Mouse (Mus musculus) cerebellum, postnatal 4 days (tissue): ENCODE measurements at regions not wholly inside any gene's neighbourhood (a gene's known extent, or its start where the extent isn't known, plus 50 kb on each side); places are given as distances from the start of the nearest gene placed in this dataset.
A peak's percentile ranks its signal among the peaks of the same experiment; 100 is the strongest.

Experiments used
- DNase-seq, 2 experiments: peaks; one replicate each; pipeline ENCODE4 v3.0.0; 2022; ENCODE audit warnings: low spot score in 2 of 2, mixed read lengths in 1 of 2

DNA sequence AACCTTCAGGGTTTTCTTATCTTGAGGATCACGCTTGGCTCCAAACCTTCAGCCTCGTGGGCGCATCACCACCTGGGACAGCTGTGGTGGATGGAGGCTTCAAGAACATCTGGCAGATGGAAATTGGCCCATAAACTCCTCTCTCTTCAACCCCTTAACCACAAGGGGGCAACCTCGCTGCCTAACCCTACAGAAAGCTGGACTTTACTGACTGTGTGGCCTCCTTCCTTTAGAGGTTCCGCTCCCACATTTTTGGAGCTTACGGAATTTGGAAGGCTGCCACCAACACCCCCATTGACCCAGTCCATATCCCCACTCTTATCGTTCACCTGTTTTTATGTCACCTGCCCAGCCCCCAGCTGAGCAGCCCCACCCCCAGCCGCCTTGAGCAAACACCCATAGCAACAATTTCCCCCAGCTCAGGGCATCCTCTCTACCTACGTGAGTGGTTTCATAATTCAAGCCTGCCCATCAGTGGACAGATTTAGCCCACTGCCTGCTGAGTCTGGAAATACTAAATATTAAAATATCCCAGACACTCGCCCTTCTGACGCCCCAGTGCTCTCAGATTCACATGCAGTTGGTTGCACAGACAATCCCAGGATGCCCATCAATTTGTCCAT is 167.0 kb upstream of the Slc22a22 start:
- DNase-seq = no peak

DNA sequence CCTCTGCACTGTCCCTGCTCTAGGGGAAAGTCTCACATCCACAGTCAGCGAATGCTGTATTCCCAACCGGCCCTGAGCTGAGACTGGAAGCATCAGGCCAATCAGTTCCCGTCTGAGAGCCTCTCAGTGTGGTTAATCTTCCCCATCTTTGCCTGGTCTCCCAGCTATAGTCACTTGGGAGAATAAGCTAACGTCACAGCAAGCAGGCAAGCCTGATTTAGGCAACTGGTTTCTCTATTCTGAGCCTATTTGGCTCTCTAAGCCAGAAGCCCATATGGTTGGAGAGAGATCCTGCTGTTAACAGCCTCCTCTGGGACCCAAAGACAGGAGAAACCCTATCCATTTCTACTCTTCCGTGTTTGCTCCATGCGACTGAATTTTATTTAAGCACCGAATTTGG is 161.7 kb upstream of the Slc22a22 start:
- DNase-seq = no peak

DNA sequence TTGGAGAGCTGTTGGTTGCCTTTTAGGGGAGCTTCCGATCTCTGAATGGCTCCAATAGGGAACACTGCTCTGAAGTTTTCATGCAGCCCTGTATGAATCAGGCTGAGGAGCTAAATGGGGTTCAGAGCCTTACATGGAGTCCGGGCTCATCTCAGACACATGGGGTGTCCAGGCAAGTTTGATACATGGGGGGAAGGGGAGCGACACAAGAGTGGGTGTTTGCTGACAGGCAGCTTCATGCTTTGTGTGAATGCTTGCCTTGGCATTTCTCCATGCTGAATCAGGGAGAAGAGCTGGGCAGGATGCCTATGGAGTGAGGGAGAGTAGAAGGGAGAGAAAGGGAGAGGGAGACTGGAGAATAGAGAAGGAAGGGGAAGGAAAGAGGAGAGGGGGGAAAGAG is 155.6 kb upstream of the Slc22a22 start:
- peak in 1 of 2 experiments; percentile 20 for DNase-seq

DNA sequence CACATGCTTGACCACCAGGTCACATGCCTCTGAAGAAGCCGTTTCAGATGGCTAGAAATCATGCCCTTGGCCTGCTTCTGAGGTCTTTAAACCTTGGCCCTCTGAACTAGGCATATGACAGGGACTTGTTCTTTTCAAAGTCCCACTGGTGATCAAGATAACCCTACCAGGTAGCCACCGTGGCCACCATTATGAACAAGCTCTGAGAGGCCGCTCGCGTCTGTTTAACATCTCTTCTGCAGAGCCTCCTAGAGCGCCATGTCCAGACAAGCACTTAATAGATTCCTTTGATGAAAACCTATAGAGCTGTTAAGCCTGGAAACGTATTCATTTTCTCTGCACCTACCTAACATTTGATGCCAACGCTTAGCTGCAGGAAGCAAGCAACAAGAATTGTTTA is 155.1 kb upstream of the Slc22a22 start:
- DNase-seq = no peak

DNA sequence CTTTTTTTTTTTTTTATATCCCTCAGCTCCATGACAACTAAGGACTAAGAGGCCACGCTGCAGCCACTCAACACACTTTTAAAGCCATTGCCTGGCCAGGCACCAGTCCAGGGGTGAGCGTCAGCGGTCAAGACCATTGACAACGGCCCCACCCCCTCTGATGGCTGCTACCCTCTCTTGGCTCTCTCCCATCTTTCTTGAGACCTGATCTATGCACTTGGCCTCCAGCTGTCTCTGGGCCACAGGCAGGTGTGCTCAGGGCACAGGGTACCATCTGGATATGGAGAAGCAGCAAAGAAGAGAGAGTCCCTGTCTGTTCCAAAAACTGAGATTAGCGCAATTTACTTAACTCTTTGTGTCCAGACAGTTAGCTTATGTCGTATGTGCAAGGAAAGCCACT is 141.0 kb upstream of the Slc22a22 start:
- peak in 1 of 2 experiments; percentile 26 for DNase-seq

DNA sequence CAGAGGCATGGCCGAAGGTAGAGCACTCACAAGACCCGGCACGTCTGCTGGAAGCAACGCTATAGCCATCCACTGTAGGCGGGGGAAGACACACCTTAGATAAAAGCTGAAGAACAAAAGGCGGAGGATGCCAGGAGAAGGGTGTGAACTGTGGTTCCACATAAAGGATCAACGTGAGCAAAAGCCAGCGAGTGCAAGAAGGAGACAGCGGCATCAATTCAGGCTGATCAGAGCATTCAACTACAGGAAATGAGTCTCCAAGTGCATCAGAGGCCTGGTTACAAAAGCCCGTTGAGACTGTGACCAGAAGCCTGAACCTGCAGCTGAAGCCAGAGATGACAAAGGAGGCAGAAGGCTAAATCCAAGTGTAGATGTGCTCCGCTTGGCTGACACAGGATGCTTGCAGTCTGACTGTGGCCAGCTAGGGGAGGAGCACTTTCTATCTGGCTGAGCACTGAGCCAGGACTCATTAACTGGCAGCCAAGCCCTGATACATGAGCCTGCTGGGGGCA is 139.5 kb upstream of the Slc22a22 start:
- DNase-seq = peak in 1 of 2 experiments; percentile 39

DNA sequence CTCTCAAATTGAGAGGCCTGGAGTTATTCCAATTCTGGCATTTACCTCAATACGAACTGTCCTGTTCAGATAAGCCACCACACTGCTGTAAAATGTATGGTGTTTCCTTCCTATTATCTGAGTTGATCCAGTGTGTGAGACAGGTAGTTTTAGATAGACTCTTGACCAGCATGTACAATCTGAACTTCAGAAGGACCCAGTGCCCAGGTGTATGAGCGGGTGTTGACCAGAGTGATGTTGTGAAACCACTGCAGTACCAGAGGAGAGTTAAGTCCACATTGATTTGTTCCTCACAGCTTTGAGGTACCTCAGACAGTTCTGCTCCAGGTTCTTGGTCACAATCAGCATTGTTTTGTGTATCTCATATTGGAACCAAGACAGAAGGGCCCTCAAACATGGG is 132.6 kb upstream of the Slc22a22 start:
- no peak for DNase-seq

DNA sequence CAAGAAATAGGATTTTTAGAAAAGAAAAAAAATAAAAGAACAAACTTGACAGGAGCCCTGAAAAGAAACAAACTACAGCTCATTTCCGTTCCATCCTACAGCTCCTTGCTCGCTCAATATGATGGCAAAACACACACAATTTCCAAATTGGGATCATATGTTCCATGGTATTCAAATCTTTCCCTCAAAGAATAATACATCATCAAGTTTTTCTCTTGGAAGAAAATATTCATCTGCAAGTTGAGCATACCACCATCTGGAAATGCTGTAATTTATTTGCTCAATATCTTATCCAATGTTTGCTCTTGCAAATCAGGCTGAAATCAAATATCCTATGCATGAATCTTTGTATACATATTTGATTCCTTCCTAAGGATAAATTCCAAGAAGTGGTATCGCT is 131.1 kb upstream of the Slc22a22 start:
- no peak for DNase-seq

DNA sequence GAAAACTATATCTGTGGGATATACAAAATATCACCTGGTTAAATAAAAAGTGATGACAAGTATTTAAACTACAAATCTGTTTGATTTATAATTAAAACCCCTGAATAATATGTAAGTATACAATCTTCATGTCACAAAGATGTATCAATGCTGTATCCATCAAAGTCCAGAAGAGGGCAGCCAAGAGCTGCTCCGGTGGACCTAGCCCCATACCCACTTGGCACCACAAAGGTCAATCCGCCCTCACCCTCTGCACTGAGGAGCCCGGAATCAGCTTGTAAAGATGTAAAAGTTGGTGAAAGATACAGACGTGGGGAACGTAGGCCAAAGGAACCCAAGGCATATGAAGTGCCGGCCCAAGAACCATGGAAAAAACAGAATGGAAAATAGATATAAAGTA is 123.1 kb upstream of the Slc22a22 start:
- DNase-seq = peak in 1 of 2 experiments; percentile 71

DNA sequence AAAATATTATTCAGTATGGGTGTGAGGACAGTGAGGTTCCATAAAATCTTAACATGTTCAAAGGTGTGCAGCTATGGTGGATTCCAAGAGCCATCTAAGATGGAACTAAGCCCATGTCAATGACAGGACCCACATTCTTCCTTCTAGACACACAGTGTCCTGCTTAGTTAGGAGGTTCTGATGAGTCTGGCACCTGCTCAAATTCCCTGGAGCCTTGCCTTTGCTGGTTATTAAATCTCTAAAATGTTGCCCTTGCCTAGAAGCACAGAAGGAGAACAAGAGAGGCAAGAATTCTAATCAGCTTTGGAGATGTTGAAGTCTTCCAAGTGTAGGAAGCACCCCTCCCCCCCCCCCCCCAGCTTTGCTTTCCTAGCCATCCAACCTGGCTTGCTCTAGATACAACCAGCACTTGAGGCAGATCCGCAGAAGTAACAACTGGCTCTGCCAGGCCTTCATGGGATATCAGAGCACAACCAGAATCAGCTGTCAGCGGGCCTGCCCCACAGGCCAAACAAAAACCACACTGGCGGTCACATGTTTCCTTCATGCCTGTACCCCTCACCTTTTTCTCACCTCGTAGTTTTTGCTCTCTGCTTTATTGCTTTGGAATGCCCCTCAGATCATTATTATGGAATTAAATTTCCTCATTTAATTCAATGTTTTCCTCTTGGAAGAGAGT is 116.0 kb upstream of the Slc22a22 start:
- no peak for DNase-seq

DNA sequence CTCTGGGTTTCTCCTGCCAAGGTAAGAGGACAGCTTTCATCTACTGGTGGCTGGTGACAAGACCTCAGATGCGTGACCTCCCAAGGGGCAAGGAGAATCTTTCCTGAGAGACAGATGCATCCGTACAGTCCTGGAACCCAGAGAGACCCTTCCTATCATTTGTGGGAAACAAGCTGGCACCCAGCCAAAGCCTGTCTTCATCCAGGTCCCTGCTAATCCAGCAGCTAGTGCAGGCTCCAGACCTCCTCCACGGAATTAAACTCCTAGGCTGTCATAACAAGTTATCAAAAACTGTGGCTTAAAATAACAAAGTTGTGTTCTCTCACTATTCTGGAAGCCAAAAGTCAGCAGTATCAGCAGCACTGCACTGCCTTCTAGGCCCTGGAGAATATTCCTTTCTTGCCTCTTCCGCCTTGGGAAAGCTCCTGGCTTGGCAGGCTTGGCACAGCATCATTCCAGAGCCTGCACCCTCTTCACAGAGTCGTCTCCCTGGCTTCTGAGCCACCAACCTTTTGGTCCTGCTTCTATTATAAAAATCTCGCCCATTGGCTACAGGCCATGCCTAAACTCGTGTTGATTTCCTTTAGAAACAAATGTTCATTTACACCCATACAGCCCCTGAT is 113.3 kb upstream of the Slc22a22 start:
- peak in 1 of 2 experiments; percentile 43 for DNase-seq

DNA sequence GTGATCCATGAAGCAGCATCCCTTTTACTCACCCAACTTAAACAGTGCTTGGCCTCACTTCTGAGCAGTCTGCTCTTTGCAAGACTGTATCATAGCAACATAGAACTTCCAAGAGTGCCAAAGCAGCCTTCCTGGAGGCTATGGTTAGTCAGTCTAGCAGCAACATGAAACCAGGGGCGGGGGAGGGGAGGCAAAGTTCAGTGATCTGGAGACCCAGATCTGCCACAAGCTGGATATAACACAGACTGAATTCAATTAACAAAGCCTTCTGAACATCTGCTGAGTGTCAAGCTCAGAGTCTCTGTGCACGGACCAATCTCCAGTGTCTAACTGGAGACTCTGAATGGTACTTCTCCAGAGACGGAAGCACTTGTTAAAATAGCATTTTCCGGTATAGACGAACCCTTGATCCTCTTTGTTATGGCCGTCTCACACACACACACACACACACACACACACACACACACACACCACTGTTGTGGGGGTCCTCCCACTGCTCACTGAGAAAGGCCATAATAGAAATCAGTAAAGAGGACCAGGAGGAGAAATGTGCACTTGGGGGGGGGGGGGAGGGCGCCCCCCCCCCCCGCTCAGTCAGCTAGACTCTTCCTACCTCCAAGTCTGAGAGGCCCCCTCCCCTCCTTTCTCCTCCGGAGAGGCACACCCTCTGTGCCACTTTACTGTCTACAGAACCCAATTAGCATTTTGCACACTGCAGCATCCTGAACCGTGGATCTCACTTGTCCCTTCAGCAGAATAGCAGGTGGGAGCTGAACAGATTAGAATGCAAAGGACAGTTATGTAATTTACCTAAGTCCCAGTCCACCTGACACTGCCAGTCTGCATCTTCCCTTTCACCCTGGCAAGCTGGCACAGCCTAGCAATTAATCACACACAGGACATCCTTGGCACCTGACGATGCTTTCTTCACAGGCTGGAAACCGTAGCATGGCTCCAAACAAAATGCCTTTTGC is 112.3 kb upstream of the Slc22a22 start:
- no peak for DNase-seq

DNA sequence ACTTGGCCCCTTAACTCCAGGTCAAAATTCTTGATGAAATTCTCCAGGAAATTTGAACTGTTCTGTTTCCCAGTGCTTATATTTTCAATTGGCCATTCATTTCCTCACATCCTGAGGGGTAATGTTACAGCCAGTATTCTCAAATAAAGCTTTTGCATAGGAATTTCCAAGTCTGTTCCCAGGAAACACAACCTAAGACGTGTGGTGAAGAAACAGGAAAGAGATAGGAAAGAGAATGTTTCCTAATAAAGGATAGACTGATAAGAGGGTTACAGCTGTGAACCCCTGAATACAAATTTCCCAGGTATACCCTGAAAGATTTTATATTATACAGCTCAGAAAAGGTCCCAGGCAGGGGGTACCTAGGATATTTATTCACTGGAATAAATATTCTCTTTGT is 108.0 kb upstream of the Slc22a22 start:
- DNase-seq = no peak

DNA sequence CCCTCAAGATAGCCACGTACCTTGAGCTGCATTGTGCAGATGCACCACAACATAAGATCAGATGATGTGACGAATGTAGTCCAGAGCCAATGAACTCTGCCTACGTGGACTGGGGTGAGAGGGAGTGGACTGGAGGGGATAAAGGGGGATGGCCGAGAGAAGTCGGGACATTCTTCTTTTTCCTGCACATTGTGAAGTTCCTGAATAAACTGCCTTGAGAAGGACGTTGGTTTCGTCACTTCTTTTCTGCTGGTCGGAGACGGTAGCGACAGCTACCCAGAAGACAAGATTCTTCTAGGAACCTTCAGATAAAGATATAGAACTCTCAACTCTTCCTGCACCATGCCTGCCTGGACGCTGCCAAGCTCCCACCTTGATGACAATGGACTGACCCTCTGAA is 107.1 kb upstream of the Slc22a22 start:
- DNase-seq = no peak

DNA sequence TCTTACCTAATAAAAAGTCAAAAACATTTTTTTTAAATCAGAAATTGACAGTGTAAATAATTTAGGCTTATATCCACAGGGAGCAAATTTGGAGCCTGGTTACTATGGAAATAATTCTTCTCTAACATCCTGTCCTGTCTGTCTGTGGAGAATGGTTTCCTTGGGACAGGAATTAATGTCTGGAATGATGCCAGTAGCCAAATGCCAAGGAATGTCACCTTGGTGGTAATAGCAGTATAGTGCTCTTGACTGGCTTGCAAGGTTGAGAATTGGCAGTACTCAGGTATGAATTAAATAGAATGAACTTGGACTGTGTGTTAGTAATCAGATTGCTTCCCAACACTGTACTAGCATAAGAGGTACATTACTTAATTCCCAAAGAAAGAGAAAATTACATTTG is 103.8 kb upstream of the Slc22a22 start:
- DNase-seq = no peak

DNA sequence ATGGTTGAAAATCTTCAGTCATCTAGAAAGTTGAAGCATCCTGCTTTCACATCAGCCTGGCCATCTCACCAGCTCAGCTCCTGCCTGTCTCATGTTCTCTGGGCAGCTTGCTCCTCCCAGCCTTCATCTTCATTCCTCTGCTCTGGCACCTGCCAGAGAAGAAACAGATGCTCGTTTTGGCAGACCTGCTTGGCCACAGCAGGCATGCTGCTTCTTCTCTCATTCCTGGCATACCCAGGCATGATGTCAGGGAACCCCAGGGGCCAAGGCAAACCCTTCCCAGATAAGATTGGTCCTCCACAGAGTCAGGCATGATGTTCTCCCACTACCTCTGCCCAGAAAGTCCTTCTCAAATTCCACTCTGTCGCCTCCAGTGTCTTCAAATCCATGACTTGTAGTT is 101.4 kb upstream of the Slc22a22 start:
- peak in 1 of 2 experiments; percentile 57 for DNase-seq

DNA sequence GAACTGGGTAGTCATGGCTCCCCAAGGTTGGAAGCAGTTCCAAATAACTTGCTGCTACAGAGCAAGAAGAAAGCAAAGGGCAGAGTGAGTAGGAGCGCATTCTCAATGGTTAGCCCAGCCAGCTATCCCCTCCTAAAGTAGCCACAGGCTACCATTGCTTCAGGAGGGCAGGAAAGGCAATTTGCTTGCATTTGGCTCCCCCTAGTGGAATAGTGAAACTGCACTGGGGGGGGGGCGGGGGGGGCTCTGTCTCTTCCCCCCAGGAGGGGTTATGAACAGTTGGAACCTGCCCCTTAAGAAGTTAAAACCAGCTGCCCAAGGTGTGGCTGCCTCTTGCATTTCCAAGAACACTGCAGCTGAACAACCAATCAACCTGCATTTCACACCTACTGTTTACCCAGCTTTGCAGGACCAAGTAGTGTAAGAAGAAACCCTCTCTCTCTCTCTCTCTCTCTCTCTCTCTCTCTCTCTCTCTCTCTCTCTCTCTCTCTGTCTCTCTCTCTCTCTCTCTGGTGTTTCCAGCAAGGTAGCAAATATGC is 96.7 kb upstream of the Slc22a22 start:
- DNase-seq = no peak

DNA sequence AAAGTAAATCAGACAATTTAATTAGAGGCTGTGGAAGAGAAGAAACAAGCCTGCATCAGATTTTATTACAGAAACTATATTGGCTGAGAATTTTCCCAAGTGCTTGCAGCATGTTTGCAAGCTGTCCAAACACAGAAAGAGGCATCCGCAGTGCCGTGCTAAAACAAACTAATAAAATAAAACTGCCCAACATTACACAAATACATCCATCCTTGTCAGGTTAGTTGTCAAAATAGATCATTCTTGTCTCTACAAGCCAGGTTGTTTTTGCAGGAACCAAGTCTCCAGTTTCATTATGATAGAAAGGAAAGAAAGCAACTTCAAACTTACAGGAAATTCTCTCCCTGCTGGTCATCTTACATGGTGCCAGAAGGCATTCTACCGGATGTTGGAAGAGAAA is 95.0 kb upstream of the Slc22a22 start:
- no peak for DNase-seq

DNA sequence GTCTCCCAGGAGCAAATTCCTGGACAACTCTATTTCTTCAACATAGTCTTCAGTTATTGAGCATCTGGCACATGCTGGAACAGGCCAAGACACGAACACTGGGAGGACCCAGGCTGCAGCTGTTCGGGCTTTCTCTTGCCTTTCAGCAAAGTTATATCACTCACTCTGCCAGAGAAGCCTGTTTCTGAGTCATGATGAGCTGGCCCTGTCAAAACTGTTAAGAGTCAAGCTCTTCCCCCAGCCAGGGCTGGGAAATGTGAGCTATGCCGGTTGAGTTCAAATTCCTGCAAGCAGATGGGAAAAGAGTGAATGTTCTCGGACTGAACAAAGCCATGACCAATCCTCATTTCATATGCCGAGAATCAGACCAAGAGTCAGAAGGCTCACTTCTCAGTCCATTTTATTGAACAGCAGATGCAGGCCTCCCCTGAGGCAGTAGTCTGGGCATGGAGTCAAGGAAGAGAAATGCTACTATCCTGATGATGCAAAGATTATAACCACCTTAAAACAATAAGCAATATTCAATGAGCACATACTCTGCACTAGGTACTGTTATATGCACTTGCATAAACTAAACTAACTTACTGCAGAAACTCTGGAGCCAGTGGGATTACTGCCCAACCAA is 90.7 kb upstream of the Slc22a22 start:
- DNase-seq = no peak

DNA sequence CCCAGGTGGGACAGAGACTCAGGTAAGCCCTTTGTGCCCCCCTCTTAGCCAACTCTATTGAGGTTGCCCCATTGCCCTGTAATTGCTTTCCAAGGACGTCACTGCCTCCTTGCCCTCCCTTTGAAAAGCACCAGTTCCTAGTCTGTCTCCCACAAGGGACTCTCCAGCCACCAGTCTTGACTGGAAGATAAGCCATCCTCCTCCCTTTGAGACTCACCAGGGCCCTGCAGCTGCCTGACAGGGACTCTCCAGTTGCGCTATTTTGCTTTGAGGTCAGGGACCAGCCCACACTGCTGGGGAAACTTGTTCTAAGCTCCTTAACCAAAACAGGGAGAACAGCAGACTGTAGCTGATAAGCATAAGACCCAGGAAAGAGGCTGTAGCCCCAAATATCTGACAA is 69.7 kb upstream of the Slc22a22 start:
- DNase-seq = no peak

DNA sequence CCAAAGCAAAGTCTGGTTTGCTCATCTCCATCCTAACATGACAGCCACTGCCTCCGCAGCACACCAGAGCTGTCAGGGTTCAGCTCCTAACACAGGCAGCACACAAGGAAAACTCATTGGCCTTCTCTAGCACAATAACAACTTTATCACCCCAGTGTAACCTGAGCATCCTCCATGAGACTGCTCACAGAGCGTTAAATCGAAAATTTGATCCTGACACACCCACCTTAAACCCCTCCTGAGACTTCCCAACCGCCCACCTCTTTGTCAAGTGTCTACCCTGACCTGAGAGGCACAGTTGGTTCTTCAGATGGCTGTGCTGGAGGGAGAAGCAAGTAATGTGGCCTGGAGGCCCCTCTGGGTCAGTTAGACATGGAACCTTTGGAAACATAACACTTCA is 67.7 kb upstream of the Slc22a22 start:
- DNase-seq = no peak
